Mouse (Mus musculus) cerebellum, adult 8-10 months (tissue): ENCODE data around the gene Cx3cr1.

ENCODE experiments used
- DNase-seq: peaks from one replicate; pipeline ENCODE4 v3.0.0; 2022

The Cx3cr1 gene

GRCm38 (mm10) chr9:119973281-119973680 is 96.4 kb downstream of the Cx3cr1 start:
- DNase-seq = no peak

- peak; percentile 58 for DNase-seq
Measured at GRCm38 (mm10) chr9:119972582-119972981, 97.1 kb downstream of the Cx3cr1 start.

- DNase-seq = no peak
Measured at GRCm38 (mm10) chr9:119972166-119972565, 97.5 kb downstream of the Cx3cr1 start.

- DNase-seq = peak; percentile 82
Measured at GRCm38 (mm10) chr9:119970763-119971656, 98.7 kb downstream of the Cx3cr1 start.

GRCm38 (mm10) chr9:119970221-119970620 is 99.5 kb downstream of the Cx3cr1 start:
- DNase-seq = peak; percentile 72

GRCm38 (mm10) chr9:119969811-119970210 is 99.9 kb downstream of the Cx3cr1 start:
- DNase-seq = no peak

- DNase-seq = no peak
Measured at GRCm38 (mm10) chr9:119966221-119966910, 103.3 kb downstream of the Cx3cr1 start.

- no peak for DNase-seq
Measured at GRCm38 (mm10) chr9:119965186-119965585, 104.5 kb downstream of the Cx3cr1 start.

GRCm38 (mm10) chr9:119964206-119964605 is 105.5 kb downstream of the Cx3cr1 start:
- no peak for DNase-seq

- DNase-seq = peak; percentile 44
Measured at GRCm38 (mm10) chr9:119962987-119963667, 106.6 kb downstream of the Cx3cr1 start.

GRCm38 (mm10) chr9:119962216-119962615 is 107.5 kb downstream of the Cx3cr1 start:
- no peak for DNase-seq

- DNase-seq = no peak
Measured at GRCm38 (mm10) chr9:119958835-119959234, 110.8 kb downstream of the Cx3cr1 start.

GRCm38 (mm10) chr9:119951388-119951787 is 118.3 kb downstream of the Cx3cr1 start:
- no peak for DNase-seq

GRCm38 (mm10) chr9:119950434-119950833 is 119.2 kb downstream of the Cx3cr1 start:
- no peak for DNase-seq

- no peak for DNase-seq
Measured at GRCm38 (mm10) chr9:119948804-119949203, 120.9 kb downstream of the Cx3cr1 start.

- DNase-seq = no peak
Measured at GRCm38 (mm10) chr9:119945173-119945900, 124.3 kb downstream of the Cx3cr1 start.

GRCm38 (mm10) chr9:119943326-119943725 is 126.4 kb downstream of the Cx3cr1 start:
- DNase-seq = no peak

GRCm38 (mm10) chr9:119941861-119942260 is 127.8 kb downstream of the Cx3cr1 start:
- no peak for DNase-seq

- DNase-seq = no peak
Measured at GRCm38 (mm10) chr9:119941407-119941806, 128.3 kb downstream of the Cx3cr1 start.

GRCm38 (mm10) chr9:119939646-119940045 is 130.0 kb downstream of the Cx3cr1 start:
- no peak for DNase-seq

- no peak for DNase-seq
Measured at GRCm38 (mm10) chr9:119938496-119938895, 131.2 kb downstream of the Cx3cr1 start.

- peak; percentile 89 for DNase-seq
Measured at GRCm38 (mm10) chr9:119937005-119937773, 132.5 kb downstream of the Cx3cr1 start, which contains the start of the genes Gorasp1 and Ttc21a. TSS of gene Gorasp1 (minus strand) at chr9:119937565. TSS of gene Ttc21a (plus strand) at chr9:119937606.
